9 mouse cellular contexts compared by ENCODE assay signal in genomic region chr15:89498961-89499688, GRCm38 (mm10). TPM values are rescaled to one million over a fixed set of nuclear protein-coding genes. Genes with fewer than 3 reads are reported as not detected.
A peak's percentile ranks its signal among the peaks of the same experiment; 100 is the strongest.
DNase-seq lines count a peak whose midpoint lies in the region; ATAC-seq lines count a peak whose summit lies in the region.
"Had no signal": no experiment of that assay in that cellular context is flagged by ENCODE, and none has a peak within 500 bp of the region (broad histone marks: within the 10 kb centered on the region; RNA-seq: fewer than 3 reads in every experiment).

TSS of gene Shank3 (plus strand) at chr15:89499623.

- no peaks in the 10 kb centered on the region; the same call in 1 of the 2 replicates for H3K36me3 ChIP-seq in kidney, embryonic 14.5 days (ENCODE audit: control insufficient read depth, insufficient read depth, low read length)
- no peaks in the 10 kb centered on the region for H3K36me3 ChIP-seq in forebrain, embryonic 11.5 days (ENCODE audit: control insufficient read depth, insufficient read depth, low read length)
- peaks cover 16% of the 10 kb centered on the region for H3K36me3 ChIP-seq in hindbrain, embryonic 10.5 days
- H3K36me3 ChIP-seq in liver, embryonic 11.5 days (ENCODE audit: control insufficient read depth, insufficient read depth, low read length): peaks cover 4% of the 10 kb centered on the region; the same call in 1 of the 2 replicates

- peaks cover 16% of the 10 kb centered on the region; the same call in 1 of the 2 replicates for H3K4me1 ChIP-seq in kidney, embryonic 14.5 days (ENCODE audit: control insufficient read depth, insufficient read depth, low read length)
- peaks cover 15% of the 10 kb centered on the region for H3K4me1 ChIP-seq in forebrain, embryonic 11.5 days (replicated peaks; ENCODE audit: control insufficient read depth, insufficient read depth, low read length)
- peaks cover 54% of the 10 kb centered on the region for H3K4me1 ChIP-seq in hindbrain, embryonic 10.5 days (replicated peaks)
- H3K4me1 ChIP-seq in liver, embryonic 11.5 days (replicated peaks; ENCODE audit: control insufficient read depth, insufficient read depth, low read length): peaks cover 26% of the 10 kb centered on the region

- H3K4me3 ChIP-seq in kidney, embryonic 14.5 days (ENCODE audit: low read length): peak within 1 kb of the TSS; percentile 55
- H3K4me3 ChIP-seq in forebrain, embryonic 11.5 days (ENCODE audit: low read depth, low read length): peak within 1 kb of the TSS; percentile 74
- peak within 1 kb of the TSS; percentile 80 for H3K4me3 ChIP-seq in hindbrain, embryonic 10.5 days
- peak within 1 kb of the TSS; percentile 77 for H3K4me3 ChIP-seq in liver, embryonic 11.5 days (ENCODE audit: low read depth, low read length)

- peak; percentile 26 for ATAC-seq in kidney, embryonic 14.5 days (ENCODE audit: low FRiP score, low TSS enrichment)
- ATAC-seq in forebrain, embryonic 11.5 days (replicated peaks; ENCODE audit: low FRiP score): peak; percentile 59
- ATAC-seq in liver, embryonic 11.5 days (replicated peaks; ENCODE audit: low FRiP score): peak; percentile 16

- no peak for DNase-seq in kidney, adult 18-20 months
- DNase-seq in adrenal gland, adult 2 months: peak; percentile 35
- peak; percentile 79 for DNase-seq in forebrain, embryonic 11.5 days (ENCODE audit: low spot score)
- DNase-seq in hindbrain, embryonic 10.5 days (ENCODE audit: low spot score): peak; percentile 59
- DNase-seq in liver, embryonic 11.5 days (ENCODE audit: low spot score): peak; percentile 63
- peak; percentile 60 for DNase-seq in retina, postnatal 1 day
- DNase-seq in frontal cortex, postnatal 10 days (ENCODE audit: low spot score in 2 of 2): no peak

- peak within 1 kb of the TSS; percentile 78 for H3K9ac ChIP-seq in kidney, embryonic 14.5 days (ENCODE audit: low read depth, low read length)
- peak within 1 kb of the TSS; percentile 79 for H3K9ac ChIP-seq in forebrain, embryonic 11.5 days (ENCODE audit: low read length)
- peak within 1 kb of the TSS; percentile 74 for H3K9ac ChIP-seq in liver, embryonic 11.5 days (ENCODE audit: low read depth, low read length)

- peak within 1 kb of the TSS; percentile 90 for H3K4me2 ChIP-seq in kidney, embryonic 14.5 days (replicated peaks; ENCODE audit: low read depth, low read length)
- H3K4me2 ChIP-seq in forebrain, embryonic 11.5 days (ENCODE audit: low read depth, low read length, severe bottlenecking): peak within 1 kb of the TSS; percentile 94
- peak within 1 kb of the TSS; percentile 93 for H3K4me2 ChIP-seq in liver, embryonic 11.5 days

- H3K9me3 ChIP-seq in kidney, embryonic 14.5 days (ENCODE audit: control insufficient read depth, low read length): no peaks in the 10 kb centered on the region
- H3K9me3 ChIP-seq in forebrain, embryonic 11.5 days (ENCODE audit: control insufficient read depth, low read length): no peaks in the 10 kb centered on the region
- H3K9me3 ChIP-seq in hindbrain, embryonic 10.5 days: no peaks in the 10 kb centered on the region
- no peaks in the 10 kb centered on the region for H3K9me3 ChIP-seq in liver, embryonic 11.5 days (ENCODE audit: control insufficient read depth, low read length)

- H3K27me3 ChIP-seq in kidney, embryonic 14.5 days (ENCODE audit: control insufficient read depth, insufficient read depth, low read length): peaks cover 36% of the 10 kb centered on the region
- H3K27me3 ChIP-seq in forebrain, embryonic 11.5 days (ENCODE audit: control insufficient read depth, insufficient read depth, low read length): peaks cover 19% of the 10 kb centered on the region
- H3K27me3 ChIP-seq in hindbrain, embryonic 10.5 days (ENCODE audit: insufficient read depth, poor library complexity, severe bottlenecking): peaks cover 60% of the 10 kb centered on the region
- H3K27me3 ChIP-seq in liver, embryonic 11.5 days (replicated peaks; ENCODE audit: control insufficient read depth, insufficient read depth, low read length): peaks cover 16% of the 10 kb centered on the region

- H3K27ac ChIP-seq in kidney, embryonic 14.5 days (ENCODE audit: low read depth, low read length): peak within 1 kb of the TSS; percentile 1; the same call in 1 of the 2 replicates
- peak within 1 kb of the TSS; percentile 50; the same call in 1 of the 2 replicates for H3K27ac ChIP-seq in forebrain, embryonic 11.5 days (ENCODE audit: low read depth, low read length)
- H3K27ac ChIP-seq in hindbrain, embryonic 10.5 days: peak within 1 kb of the TSS; percentile 92
- no peak within 1 kb of the TSS; the same call in 1 of the 2 replicates for H3K27ac ChIP-seq in liver, embryonic 11.5 days (ENCODE audit: low read depth, low read length)

- 0% methylated on average over 31 of the region's 72 CpGs for WGBS in kidney, embryonic 14.5 days
- 2% methylated on average over 44 of the region's 72 CpGs for WGBS in forebrain, embryonic 11.5 days
- WGBS in hindbrain, embryonic 10.5 days: 0% methylated on average over 43 of the region's 72 CpGs
- 1% methylated on average over 44 of the region's 72 CpGs for WGBS in liver, embryonic 11.5 days

RNA-seq across cellular contexts. Expression of gene Shank3, which starts in this region (rescaled TPM):
- polyA plus RNA-seq in kidney, embryonic 14.5 days (2014; fragmentation: Nextera tagmentation; extraction: Ambion mirVana): 2.5 and 3.0 TPM in 2 replicates
- total RNA-seq in adrenal gland, adult 2 months (2021): 10 to 100 TPM; 32.7 to 36.9 TPM
- polyA plus RNA-seq in adrenal gland, adult 2 months (2012; rRNA removed): 50.9 and 64.1 TPM in 2 replicates
- 3.8 and 4.9 TPM in 2 replicates for polyA plus RNA-seq in forebrain, embryonic 11.5 days (2014; fragmentation: Nextera tagmentation; extraction: Ambion mirVana)
- polyA plus RNA-seq in hindbrain, embryonic 10.5 days (2016; fragmentation: Nextera tagmentation; extraction: Ambion mirVana): 2.8 and 3.5 TPM in 2 replicates
- polyA plus RNA-seq in liver, embryonic 11.5 days (2014; fragmentation: Nextera tagmentation; extraction: Ambion mirVana): 1.1 and 1.7 TPM in 2 replicates
- total RNA-seq: neutrophil, adult 5-6 weeks had no signal

Comparison
In these comparisons a context has a peak if more than half of its experiments do, and no peak if none do; other contexts are left out.
1. DNase-seq: peak in adrenal gland, adult 2 months (single experiment), forebrain, embryonic 11.5 days (single experiment), hindbrain, embryonic 10.5 days (single experiment), liver, embryonic 11.5 days (single experiment) and retina, postnatal 1 day (single experiment); none in kidney, adult 18-20 months (single experiment) and frontal cortex, postnatal 10 days (0 of 2).
2. Peak in every context shown above with its lines, with median percentiles within 50 percentile points of each other: ATAC-seq, H3K4me2 ChIP-seq, H3K4me3 ChIP-seq and H3K9ac ChIP-seq.